Mouse (Mus musculus) ES-E14 (cell line): ENCODE data around the gene Ren1. TPM values are rescaled to one million over a fixed set of nuclear protein-coding genes. Genes with fewer than 3 reads are reported as not detected.
"Not testable (repeated sequence)": the region's sequence is repeated elsewhere in the genome, so short reads cannot be mapped to it uniquely, and the experiment has no call there.

ENCODE experiments used
- DNase-seq: peaks from one replicate; pipeline ENCODE4 v3.0.0-alpha.2; 2013; ENCODE audit warnings: low read depth, low spot score
- H3K27ac ChIP-seq: 2 replicates; pipeline ENCODE4 v1.5.1; 2012; ENCODE audit warnings: low read depth, mild to moderate bottlenecking, low read length, moderate library complexity, mixed read lengths; ENCODE audit not compliant: poor library complexity, insufficient read depth, severe bottlenecking
- H3K36me3 ChIP-seq: 2 replicates; pipeline ENCODE4 v1.6.1; 2012; ENCODE audit warnings: mild to moderate bottlenecking, low read length, moderate library complexity, mixed read lengths; ENCODE audit not compliant: control insufficient read depth, poor library complexity, insufficient read depth, severe bottlenecking
- H3K4me1 ChIP-seq, 2 experiments: fragments of 150-350 bp in 1 of 2; sonication (generic) in 1 of 2; 2 replicates each; pipeline ENCODE4 v1.6.1; 2012; ENCODE audit warnings: low read length in 2 of 2, mild to moderate bottlenecking in 1 of 2, mixed read lengths in 1 of 2; ENCODE audit not compliant: control insufficient read depth in 2 of 2, insufficient read depth in 2 of 2, poor library complexity in 1 of 2
- H3K4me3 ChIP-seq, 2 experiments: fragments of 150-350 bp in 1 of 2; sonication (generic) in 1 of 2; 2 replicates each; pipeline ENCODE4 v1.5.1; 2012; ENCODE audit warnings: low read length in 2 of 2, low read depth in 1 of 2, mild to moderate bottlenecking in 1 of 2, mixed read lengths in 1 of 2; ENCODE audit not compliant: insufficient read depth in 1 of 2, poor library complexity in 1 of 2, severe bottlenecking in 1 of 2
- H3K9ac ChIP-seq: 2 replicates; pipeline ENCODE4 v1.6.1; 2012; ENCODE audit warnings: low read depth, mild to moderate bottlenecking, low read length, mixed read lengths; ENCODE audit not compliant: poor library complexity, insufficient read depth, severe bottlenecking
- H3K9me3 ChIP-seq: fragments of 150-350 bp; sonication (generic); 2 replicates; pipeline ENCODE4 v1.6.1; 2012; ENCODE audit warnings: low read depth, mild to moderate bottlenecking, low read length; ENCODE audit not compliant: control insufficient read depth, insufficient read depth
- CHD2 ChIP-seq: IDR thresholded peaks from 2 replicates; pipeline ENCODE4 v1.6.1; 2014; ENCODE audit warnings: mild to moderate bottlenecking, low read depth, low read length, inconsistent platforms
- HCFC1 ChIP-seq: IDR thresholded peaks from 2 replicates; pipeline ENCODE4 v1.6.1; 2012; ENCODE audit warnings: low read length, inconsistent platforms, borderline replicate concordance; ENCODE audit not compliant: insufficient read depth
- MAFK ChIP-seq: IDR thresholded peaks from 2 replicates; pipeline ENCODE4 v1.6.1; 2014; ENCODE audit warnings: mild to moderate bottlenecking, low read depth, low read length, inconsistent platforms; ENCODE audit not compliant: insufficient read depth
- ZC3H11A ChIP-seq: IDR thresholded peaks from 2 replicates; pipeline ENCODE4 v1.6.1; 2012; ENCODE audit warnings: low read depth, mild to moderate bottlenecking, inconsistent platforms, low read length, borderline replicate concordance
- ZNF384 ChIP-seq: IDR thresholded peaks from 2 replicates; pipeline ENCODE4 v1.6.1; 2012; ENCODE audit warnings: low read depth, low read length, inconsistent platforms
- in situ Hi-C, 2 experiments: fragments of 600-800 bp; cut with MboI; formaldehyde crosslinking; loops; one replicate each; pipeline ENCODE4 v1.15.1; 2025; ENCODE audit warnings: low sequenced_read_pairs in 2 of 2, inconsistent platforms in 1 of 2; ENCODE audit not compliant: unreplicated experiment in 2 of 2
- total RNA-seq: library from RNA; depleted of rRNA; stranded (reverse); fragments of 300-350 nt; gene quantifications from 2 replicates; pipeline ENCODE4 v1.2.3, GENCODE M21; 2012

The Ren1 gene
- total RNA-seq, 1 experiment = 0.67 TPM

DNA sequence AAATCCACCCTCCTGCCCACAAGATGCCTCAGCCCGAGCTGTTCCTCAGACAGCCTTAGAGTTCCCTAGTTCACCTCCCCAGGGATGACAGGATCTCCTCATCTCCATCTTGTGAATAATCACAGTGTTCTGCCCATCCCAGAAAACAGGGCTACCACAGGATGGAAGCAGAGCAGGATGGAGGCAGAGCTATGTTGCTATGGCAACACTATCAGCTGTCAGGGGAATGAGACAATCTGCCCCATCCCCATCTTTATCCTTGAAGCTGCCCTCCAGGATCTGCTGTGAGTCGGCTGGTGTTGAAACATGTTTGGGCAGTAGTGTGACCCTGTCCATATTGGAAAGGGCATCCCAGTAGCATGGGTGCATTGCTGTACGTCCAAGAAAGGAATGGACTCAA is 19.2 kb upstream of the Ren1 start:
- DNase-seq = no peak
- TF ChIP-seq HCFC1 (no peak), CHD2 (no peak), ZC3H11A (no peak), MAFK (no peak), ZNF384 (no peak)
- Histone ChIP-seq H3K36me3 (no peaks in the 10 kb centered on the region), H3K9ac (no peak overlapping the region), H3K9me3 (no peaks in the 10 kb centered on the region), H3K4me3 (no peak overlapping the region), H3K4me1 (peaks cover 0 to under 1% of the 10 kb centered on the region in 2 experiments; a peak in 1 of 4 replicates), H3K27ac (no peak overlapping the region)
- in situ Hi-C loops = no loop called here

DNA sequence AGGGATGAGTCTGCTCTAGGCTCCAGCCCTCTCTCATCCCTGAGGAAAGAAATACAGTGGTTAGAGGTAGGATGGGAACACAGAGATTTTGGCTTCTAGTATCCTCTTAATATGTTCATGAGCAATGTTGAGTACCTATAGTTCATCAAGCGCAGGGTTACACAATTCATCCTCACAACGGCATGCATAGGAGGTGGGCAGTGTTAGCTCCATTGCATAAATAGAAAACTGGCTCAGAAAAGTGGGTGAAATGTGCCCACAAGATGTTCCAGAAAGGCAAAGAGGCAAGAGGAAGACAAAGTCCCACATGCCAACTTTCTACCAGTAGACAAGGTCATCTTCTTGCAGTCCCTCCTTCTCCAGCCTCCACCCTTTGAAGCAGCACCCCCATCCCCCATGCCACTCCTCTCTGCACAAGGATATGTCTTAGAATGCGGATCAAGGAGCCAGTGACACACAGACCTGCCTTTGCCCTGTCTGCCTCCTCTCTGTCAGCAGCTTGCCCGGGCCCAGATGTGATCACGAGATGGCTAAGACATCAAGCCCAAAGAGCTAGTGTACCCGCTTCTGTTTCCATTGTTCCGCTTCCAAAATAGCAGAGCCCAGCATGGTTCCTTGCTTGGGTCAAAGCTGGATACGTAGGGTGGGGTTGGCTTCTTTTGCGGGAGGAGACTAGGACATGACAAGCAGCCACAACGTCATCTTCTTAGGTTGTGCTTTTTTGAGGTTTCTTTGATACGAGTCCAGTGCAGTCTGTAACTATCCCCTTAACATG is 17.5 kb upstream of the Ren1 start:
- no peak overlapping the region for H3K27ac ChIP-seq
- H3K9ac ChIP-seq = no peak overlapping the region
- in situ Hi-C loops = no loop called here
- no peak overlapping the region for H3K4me3 ChIP-seq
- TF ChIP-seq ZNF384 (no peak), ZC3H11A (no peak), CHD2 (no peak), HCFC1 (no peak), MAFK (no peak)
- DNase-seq = no peak
- H3K36me3 ChIP-seq = no peaks in the 10 kb centered on the region
- no peaks in the 10 kb centered on the region for H3K9me3 ChIP-seq
- H3K4me1 ChIP-seq = no peaks in the 10 kb centered on the region

DNA sequence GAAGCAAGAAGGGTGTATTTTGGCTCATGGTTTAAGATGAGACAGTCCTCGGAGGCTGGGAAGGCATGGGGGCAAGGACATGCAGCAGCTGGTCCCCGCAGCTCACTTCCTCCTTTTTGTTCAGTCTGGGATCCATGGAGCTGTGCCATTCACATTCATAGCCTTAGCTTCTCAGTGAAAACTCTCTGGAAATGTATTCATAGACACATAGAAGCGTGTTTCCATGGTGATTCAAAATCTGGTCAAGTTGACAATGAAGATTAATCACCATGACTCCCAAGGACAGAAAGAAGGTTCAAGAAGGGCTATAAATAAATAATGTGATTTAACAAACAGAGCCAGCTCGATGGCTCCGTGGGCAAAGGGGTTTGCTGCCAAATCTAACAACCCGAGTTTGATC is 16.4 kb upstream of the Ren1 start:
- H3K9ac ChIP-seq = no peak overlapping the region
- no peaks in the 10 kb centered on the region for H3K36me3 ChIP-seq
- no peaks in the 10 kb centered on the region for H3K9me3 ChIP-seq
- in situ Hi-C loops = no loop called here
- no peak for TF ChIP-seq CHD2
- no peak for TF ChIP-seq MAFK
- no peak for TF ChIP-seq ZC3H11A
- no peak for TF ChIP-seq ZNF384
- no peak for TF ChIP-seq HCFC1
- no peaks in the 10 kb centered on the region for H3K4me1 ChIP-seq
- no peak for DNase-seq
- no peak overlapping the region for H3K27ac ChIP-seq
- no peak overlapping the region for H3K4me3 ChIP-seq

DNA sequence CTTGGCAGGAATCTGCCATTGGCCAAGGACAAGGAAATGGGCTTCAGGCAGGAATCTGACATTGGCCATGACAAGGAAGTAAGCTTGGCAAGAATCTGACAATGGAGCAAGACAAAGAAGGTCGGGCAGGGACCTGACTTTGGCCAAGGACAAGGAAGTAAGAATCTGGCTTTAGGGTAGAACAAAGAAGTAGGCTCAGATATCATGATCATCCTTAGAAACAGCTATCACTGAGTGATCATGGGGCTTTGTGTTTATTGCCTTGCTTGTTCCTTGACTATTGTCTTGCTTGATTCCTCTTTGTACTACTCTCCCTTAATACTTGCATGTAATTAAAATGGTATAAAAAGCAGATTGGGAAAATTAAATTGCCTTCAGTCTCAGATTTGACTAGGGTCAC is 9.9 kb upstream of the Ren1 start:
- DNase-seq, H3K4me3 ChIP-seq, in situ Hi-C loops, H3K9ac ChIP-seq, H3K4me1 ChIP-seq, H3K9me3 ChIP-seq, H3K36me3 ChIP-seq: not testable (repeated sequence)
- H3K27ac ChIP-seq = peak overlapping the region; percentile 80
- 0 out of 2 replicates have a peak, but pooled peaks have one; percentile 16 for TF ChIP-seq CHD2

DNA sequence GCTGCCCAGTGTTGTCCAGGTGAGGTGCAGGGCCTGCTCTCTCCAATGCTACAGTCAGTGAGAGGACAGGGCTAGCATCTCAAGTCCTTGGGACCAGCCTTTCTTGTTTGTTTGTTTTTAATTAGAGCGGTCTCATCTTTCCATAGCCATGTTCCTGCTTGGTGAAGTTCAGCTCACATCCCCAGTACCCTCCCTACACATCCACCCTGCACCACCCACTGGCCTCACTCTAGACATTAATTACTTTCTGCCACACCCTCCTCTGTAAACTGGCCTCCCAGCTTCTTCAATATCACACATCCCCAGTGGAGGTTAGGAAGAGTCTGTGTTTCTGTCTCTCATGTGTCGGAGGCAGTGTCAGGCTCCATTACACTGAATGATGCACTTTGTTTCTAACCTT is 6.0 kb upstream of the Ren1 start:
- in situ Hi-C loops = no loop called here
- DNase-seq = no peak
- Histone ChIP-seq H3K4me3 (no peak overlapping the region), H3K9me3 (no peaks in the 10 kb centered on the region), H3K9ac (no peak overlapping the region), H3K27ac (no peak overlapping the region), H3K36me3 (no peaks in the 10 kb centered on the region), H3K4me1 (peaks cover 2 to 9% of the 10 kb centered on the region in 2 experiments; a peak in 2 of 4 replicates)
- TF ChIP-seq HCFC1 (no peak), MAFK (no peak)
